Mouse (Mus musculus) 3T3-L1 (cell line): ENCODE measurements around the gene Tchhl1.

Experiments used
- DNase-seq: peaks from one replicate; pipeline ENCODE4 v3.0.0-alpha.2; 2015; ENCODE audit warnings: low read depth, low spot score

Tchhl1 gene

DNA sequence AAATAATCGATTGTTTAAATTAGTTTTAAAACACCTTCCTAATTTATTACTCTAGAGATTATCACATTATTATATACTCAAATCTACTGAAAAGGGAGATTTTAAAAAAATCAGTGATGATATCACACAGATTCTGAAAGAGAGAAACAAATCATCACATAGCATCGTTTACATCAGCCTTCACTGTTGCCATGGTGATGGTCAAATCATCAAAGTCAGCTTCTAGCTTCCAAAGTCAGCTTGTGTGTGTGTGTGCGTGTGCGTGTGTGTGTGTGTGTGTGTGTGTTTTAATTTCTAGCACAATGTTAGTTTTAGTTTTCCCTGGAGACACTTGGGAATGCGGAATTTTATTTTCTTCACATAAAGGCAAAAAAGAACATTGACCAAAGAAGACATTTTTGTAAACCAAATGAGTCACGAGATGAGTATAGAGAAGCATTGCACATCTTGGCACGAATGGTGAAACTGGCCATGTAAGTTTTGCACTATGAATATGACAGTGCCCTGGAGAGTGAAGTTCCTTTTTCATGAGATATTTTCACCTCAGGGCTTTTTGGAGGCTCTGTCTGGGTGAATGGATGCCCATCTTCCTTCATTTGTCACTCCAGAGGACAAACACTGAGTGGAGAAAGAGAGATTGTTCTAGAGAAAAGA lies 36.1 kb downstream of the Tchhl1 start:
- DNase-seq: peak; percentile 69

DNA sequence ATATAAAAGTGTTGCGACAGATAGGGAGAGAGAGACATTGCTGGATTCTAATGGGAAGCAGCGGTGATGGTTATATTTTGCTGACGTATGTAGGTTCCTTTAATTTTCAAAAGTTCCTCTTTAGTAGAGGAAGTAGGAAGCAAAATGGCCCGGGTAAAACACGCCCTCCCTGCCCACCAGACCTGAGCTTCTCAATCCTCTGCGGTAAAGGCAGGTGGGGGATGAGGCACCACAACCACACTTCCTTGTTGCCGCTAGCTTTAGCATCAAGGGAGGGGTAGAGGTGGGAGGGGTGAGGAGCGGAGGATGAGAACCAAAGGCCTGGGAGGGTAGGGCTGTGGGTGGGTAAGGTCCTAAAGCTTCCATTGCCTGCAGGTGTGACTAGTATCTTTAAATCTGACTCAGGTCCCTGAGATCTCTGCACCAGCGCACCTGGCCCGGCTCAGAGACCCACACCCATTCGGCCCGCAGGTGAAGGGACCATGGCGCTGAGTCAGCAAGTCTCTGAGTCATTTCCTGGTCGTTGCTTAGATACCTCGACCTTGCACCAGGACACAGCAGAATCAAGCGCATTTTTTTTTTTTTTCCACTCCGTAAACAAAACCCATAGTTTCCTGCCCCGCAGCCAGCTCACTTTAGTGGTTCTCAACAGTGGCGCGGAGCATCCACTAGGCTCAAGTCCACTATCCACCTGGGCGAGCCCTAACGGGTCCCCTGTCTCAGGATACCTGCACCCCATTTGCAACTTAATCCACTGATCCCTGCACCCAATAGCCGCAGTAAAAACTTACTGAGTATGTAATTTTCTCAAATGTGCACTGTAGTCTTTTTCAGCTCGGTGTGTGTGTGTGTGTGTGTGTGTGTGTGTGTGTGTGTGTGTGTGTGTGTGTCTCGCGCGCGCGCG lies 37.7 kb downstream of the Tchhl1 start:
- no peak for DNase-seq

DNA sequence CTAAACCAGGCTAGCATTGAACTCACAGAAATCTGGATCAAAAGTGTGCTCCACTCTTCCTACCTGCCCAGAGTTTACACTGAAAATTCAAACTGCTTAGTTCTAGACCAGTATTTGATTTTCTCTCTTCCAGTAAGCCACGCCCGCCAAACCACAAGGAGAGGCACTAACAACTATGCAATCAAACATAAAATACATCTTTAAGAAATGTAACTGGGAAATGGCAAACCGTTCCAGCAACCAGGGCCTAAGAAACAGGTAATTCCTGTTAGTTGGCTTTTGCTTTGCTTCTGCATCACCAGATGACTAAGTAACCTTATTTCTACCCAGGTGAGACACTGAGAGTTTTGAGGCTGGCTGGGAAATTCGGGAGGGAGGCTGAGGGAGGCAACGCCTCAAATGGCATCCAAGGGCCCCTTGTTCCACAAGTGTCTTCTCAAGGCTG lies 38.3 kb downstream of the Tchhl1 start:
- no peak for DNase-seq

DNA sequence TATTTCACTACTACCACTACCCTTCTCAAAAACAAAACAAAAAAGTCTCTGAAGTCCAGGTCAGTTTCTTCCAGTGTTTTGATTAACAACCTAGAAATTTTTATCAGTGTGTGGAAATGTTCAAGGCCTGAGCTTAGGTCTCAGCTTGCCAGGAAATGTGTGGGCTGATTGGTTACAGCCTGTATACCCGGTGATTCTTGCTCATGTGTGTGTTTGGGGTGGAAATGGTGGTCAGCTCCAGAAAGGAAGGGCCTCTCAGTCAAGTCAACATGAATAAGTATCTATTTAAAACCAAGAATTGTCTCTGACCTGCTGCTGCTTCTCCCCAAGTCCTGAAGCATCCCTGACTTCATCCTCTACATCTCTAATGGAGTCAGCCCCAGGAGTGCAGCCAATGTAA lies 40.7 kb downstream of the Tchhl1 start:
- no peak for DNase-seq

DNA sequence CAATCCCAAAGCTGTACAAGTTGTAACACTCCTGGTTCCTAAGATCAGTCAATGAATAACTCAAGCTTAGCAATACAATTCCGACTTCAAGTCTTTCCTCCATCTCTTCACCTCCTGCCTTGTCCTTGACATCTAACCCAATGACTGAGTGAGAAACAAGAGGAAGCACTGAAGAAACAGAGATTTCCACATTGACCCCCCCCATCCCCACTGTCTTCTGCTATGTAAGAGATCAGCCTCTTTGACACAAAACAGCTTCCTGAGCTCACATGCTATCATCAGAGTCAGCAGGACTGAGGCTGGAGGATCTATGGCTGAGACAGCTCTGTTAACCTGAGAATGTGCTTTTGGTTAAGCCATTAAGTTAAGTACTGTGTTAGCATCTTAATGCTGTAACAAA lies 42.5 kb downstream of the Tchhl1 start:
- no peak for DNase-seq

GRCm38 (mm10) chr3:93511801-93512200 lies 43.2 kb downstream of the Tchhl1 start:
- DNase-seq: no peak

DNA sequence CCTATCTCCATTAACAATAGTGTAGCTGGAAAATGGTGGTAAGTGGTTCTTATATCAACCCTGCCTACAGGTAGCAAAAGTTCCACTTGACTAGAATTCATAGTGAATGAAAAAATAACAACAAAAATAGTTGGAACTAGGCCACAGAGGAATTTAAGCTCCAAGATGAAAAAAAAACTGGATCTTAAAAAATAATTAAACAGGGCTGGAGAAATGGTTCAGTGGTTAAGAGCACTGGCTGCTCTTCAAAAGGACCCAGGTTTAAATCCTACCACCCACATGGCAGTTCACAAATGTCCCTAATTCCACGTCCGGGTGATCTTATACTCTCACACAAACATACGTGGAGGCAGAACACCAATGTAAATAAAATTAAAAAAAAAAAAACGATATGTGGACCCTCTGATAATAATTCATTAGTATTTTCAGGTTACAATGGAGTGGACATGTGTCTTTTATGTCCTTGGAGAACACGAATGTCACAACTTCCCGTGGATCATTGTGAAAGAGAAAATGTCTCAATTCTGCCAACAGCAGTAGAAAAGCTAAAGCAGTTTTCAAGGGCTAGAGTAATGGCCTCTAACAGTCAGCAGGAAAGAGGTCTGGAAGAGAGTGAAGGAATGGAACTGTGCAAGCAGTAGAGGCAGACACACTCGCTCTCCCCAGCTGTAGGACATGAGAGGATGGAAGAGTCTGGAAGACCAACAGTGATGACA lies 44.0 kb downstream of the Tchhl1 start:
- DNase-seq: no peak

DNA sequence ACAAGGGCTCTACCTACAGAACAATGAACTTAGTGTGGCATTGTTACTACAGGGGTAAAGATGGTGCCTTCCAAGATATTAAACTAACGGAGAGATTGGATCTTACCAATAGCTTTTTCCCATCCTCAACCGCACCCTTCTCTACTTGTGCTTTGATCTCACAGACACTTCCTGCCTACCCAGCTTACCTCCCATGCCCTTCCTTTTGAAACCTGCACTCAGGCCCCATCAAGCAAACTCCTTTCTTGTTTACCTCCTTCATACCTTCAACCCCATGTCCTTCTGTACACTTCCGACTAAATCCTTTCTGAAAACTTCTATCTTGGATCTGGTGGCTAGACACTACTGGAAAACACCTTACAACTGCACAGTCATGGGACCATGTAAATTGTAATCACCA lies 46.1 kb downstream of the Tchhl1 start:
- DNase-seq: no peak

DNA sequence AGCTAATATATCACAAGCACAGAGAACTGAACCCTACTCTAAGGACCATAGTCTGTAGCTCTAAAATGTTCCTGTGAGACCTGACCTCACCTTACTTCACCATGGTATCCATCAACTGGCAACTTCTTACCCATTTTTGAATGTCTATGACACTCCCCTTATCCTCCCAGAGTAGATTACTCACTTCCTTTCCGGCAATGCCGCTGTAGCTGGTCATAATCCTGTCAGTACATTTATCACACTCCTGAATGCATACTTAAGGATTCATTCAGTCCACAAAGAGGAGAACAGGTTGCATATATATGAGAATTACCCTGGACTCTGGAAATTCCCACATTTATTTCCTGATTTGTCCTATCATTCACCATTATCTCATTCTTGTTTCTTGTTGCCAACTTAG lies 48.8 kb downstream of the Tchhl1 start:
- DNase-seq: peak; percentile 58

- DNase-seq: no peak
Measured at GRCm38 (mm10) chr3:93519856-93520329, 51.3 kb downstream of the Tchhl1 start.

DNA sequence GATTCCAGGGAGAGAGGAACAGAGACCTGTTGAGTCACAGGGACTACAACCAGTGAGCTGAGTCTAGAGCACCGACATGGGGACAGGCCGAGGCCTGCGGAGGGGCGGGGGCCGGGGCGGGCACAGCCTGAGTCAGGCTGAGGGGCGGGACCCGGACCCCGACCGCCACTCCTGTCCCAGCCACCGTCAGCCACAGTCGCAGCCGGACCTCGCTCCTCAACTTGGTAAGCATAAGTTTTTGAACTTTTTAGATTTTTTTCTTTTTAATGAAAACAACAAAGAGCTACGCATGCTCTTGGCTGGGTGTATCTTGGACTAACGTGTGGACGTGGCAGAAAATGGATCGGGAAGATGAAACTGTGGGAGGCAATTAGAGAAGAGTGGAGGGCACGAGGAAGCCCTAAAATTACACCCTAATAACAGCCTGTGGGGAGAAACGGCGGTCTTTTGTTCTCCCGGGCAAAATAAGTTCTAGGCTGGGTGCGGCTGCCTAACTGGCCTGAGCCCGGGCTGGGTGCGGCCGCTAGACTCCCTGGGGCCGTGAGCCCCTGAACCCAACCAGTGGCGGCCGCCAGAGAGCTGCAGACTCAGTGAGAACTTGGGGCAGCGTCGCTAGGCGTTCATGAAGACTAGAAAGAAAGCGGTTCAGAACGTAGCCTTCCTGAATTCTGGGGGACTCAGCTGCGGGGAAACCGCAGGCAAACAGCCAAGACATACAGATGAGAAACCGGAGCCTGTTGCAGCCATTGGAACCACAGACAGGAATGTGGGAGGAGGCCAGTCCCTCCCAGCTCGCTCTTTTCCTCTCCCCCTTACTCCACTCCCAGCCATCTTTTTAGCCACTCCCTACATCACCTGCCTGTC lies 52.0 kb downstream of the Tchhl1 start, which contains the start of gene S100a11:
Gene S100a11 (plus strand): TSS at position 159 of the 864 bp plus-strand sequence.
- DNase-seq: peak; percentile 96
